8 mouse cellular contexts compared by ENCODE assay signal in genomic region chr9:20897736-20898510, GRCm38 (mm10). TPM values are rescaled to one million over a fixed set of nuclear protein-coding genes. Genes with fewer than 3 reads are reported as not detected.
DNase-seq lines count a peak whose midpoint lies in the region; ATAC-seq lines count a peak whose summit lies in the region.

No protein-coding gene starts in this region.

- peaks cover 38% of the 10 kb centered on the region for H3K36me3 ChIP-seq in lung, embryonic 15.5 days
- peaks cover 41% of the 10 kb centered on the region for H3K36me3 ChIP-seq in embryonic facial prominence, embryonic 15.5 days
- H3K36me3 ChIP-seq in limb, embryonic 11.5 days (ENCODE audit: control insufficient read depth, insufficient read depth, low read length): peaks cover 31% of the 10 kb centered on the region
- peaks cover 35% of the 10 kb centered on the region for H3K36me3 ChIP-seq in neural tube, embryonic 15.5 days

- 5% methylated on average over 30 of the region's 39 CpGs for WGBS in lung, embryonic 15.5 days
- 4% methylated on average over 36 of the region's 39 CpGs for WGBS in embryonic facial prominence, embryonic 15.5 days
- 5% methylated on average over 36 of the region's 39 CpGs for WGBS in limb, embryonic 11.5 days
- 5% methylated on average over 37 of the region's 39 CpGs for WGBS in neural tube, embryonic 15.5 days

- H3K4me3 ChIP-seq in lung, embryonic 15.5 days: peak overlapping the region; percentile 99
- peak overlapping the region; percentile 96 for H3K4me3 ChIP-seq in embryonic facial prominence, embryonic 15.5 days (replicated peaks)
- peak overlapping the region; percentile 99 for H3K4me3 ChIP-seq in limb, embryonic 11.5 days (ENCODE audit: low read depth, low read length)
- H3K4me3 ChIP-seq in neural tube, embryonic 15.5 days (replicated peaks): peak overlapping the region; percentile 98

- peak overlapping the region; percentile 71 for H3K27ac ChIP-seq in lung, embryonic 15.5 days
- peak overlapping the region; percentile 71 for H3K27ac ChIP-seq in embryonic facial prominence, embryonic 15.5 days (replicated peaks)
- no peak overlapping the region for H3K27ac ChIP-seq in limb, embryonic 11.5 days (replicated peaks; ENCODE audit: low read depth, low read length)
- peak overlapping the region; percentile 67 for H3K27ac ChIP-seq in neural tube, embryonic 15.5 days (replicated peaks)

- H3K9ac ChIP-seq in lung, embryonic 15.5 days: peak overlapping the region; percentile 99
- peak overlapping the region; percentile 98 for H3K9ac ChIP-seq in embryonic facial prominence, embryonic 15.5 days
- peak overlapping the region; percentile 86 for H3K9ac ChIP-seq in limb, embryonic 11.5 days (ENCODE audit: low read length)
- H3K9ac ChIP-seq in neural tube, embryonic 15.5 days (replicated peaks): peak overlapping the region; percentile 91

- no peak for DNase-seq in lung, postnatal 14 days
- DNase-seq in limb, embryonic 11.5 days (ENCODE audit: low spot score): no peak
- no peak for DNase-seq in layer of hippocampus, adult 18-20 months (ENCODE audit: low spot score in 2 of 2)
- no peak for DNase-seq in layer of hippocampus, adult 8-10 months (ENCODE audit: low spot score in 2 of 2)
- no peak for DNase-seq in right cerebral cortex, postnatal 25 days

- H3K4me1 ChIP-seq in lung, embryonic 15.5 days: peaks cover 23% of the 10 kb centered on the region
- peaks cover 31% of the 10 kb centered on the region for H3K4me1 ChIP-seq in embryonic facial prominence, embryonic 15.5 days
- H3K4me1 ChIP-seq in limb, embryonic 11.5 days (ENCODE audit: control insufficient read depth, insufficient read depth, low read length): peaks cover 8% of the 10 kb centered on the region
- peaks cover 19% of the 10 kb centered on the region for H3K4me1 ChIP-seq in neural tube, embryonic 15.5 days

- ATAC-seq in lung, embryonic 15.5 days (ENCODE audit: borderline replicate concordance, extremely low read depth, low FRiP score, low TSS enrichment): peak; percentile 19
- peak; percentile 51 for ATAC-seq in embryonic facial prominence, embryonic 15.5 days (ENCODE audit: insufficient number of reproducible peaks, low FRiP score, low TSS enrichment, low read depth)
- peak; percentile 42 for ATAC-seq in limb, embryonic 11.5 days (ENCODE audit: insufficient number of reproducible peaks, low FRiP score, low TSS enrichment, low read depth)
- ATAC-seq in neural tube, embryonic 15.5 days (ENCODE audit: low FRiP score): peak; percentile 61

- H3K9me3 ChIP-seq in lung, embryonic 15.5 days: no peaks in the 10 kb centered on the region
- H3K9me3 ChIP-seq in embryonic facial prominence, embryonic 15.5 days (replicated peaks): no peaks in the 10 kb centered on the region
- no peaks in the 10 kb centered on the region for H3K9me3 ChIP-seq in limb, embryonic 11.5 days (ENCODE audit: control insufficient read depth, low read length)
- no peaks in the 10 kb centered on the region for H3K9me3 ChIP-seq in neural tube, embryonic 15.5 days (replicated peaks)

- no peaks in the 10 kb centered on the region for H3K27me3 ChIP-seq in lung, embryonic 15.5 days
- no peaks in the 10 kb centered on the region for H3K27me3 ChIP-seq in embryonic facial prominence, embryonic 15.5 days
- H3K27me3 ChIP-seq in limb, embryonic 11.5 days (ENCODE audit: control insufficient read depth, insufficient read depth, low read length): no peaks in the 10 kb centered on the region
- no peaks in the 10 kb centered on the region for H3K27me3 ChIP-seq in neural tube, embryonic 15.5 days (replicated peaks)

- H3K4me2 ChIP-seq in lung, embryonic 15.5 days: peak overlapping the region; percentile 90
- H3K4me2 ChIP-seq in embryonic facial prominence, embryonic 15.5 days (replicated peaks): peak overlapping the region; percentile 91
- H3K4me2 ChIP-seq in limb, embryonic 11.5 days (ENCODE audit: low read depth, severe bottlenecking): peak overlapping the region; percentile 96
- H3K4me2 ChIP-seq in neural tube, embryonic 15.5 days: peak overlapping the region; percentile 98

RNA-seq across cellular contexts. Expression of gene Eif3g, which starts 0.5 kb away (rescaled TPM):
- 281 and 294 TPM in 2 replicates for polyA plus RNA-seq in lung, embryonic 15.5 days (2015; fragmentation: Nextera tagmentation; extraction: Ambion mirVana)
- polyA plus RNA-seq in embryonic facial prominence, embryonic 15.5 days (2015; fragmentation: Nextera tagmentation; extraction: Ambion mirVana): 305 and 312 TPM in 2 replicates
- polyA plus RNA-seq in limb, embryonic 11.5 days (2014; fragmentation: Nextera tagmentation; extraction: Ambion mirVana): 377 and 383 TPM in 2 replicates
- polyA plus RNA-seq in neural tube, embryonic 15.5 days (2015; fragmentation: Nextera tagmentation; extraction: Ambion mirVana): 260 and 274 TPM in 2 replicates
- 100 to 1,000 TPM; 124 to 132 TPM for total RNA-seq in layer of hippocampus, adult 18-20 months (2021)
- total RNA-seq in layer of hippocampus, adult 8-10 months (2022): 100 to 1,000 TPM; 118 to 139 (median 131) TPM

RNA-seq across cellular contexts. Expression of gene Ppan, which starts 9.9 kb away (rescaled TPM):
- polyA plus RNA-seq in lung, embryonic 15.5 days (2015; fragmentation: Nextera tagmentation; extraction: Ambion mirVana): 67.3 and 71.3 TPM in 2 replicates
- 83.2 and 89.9 TPM in 2 replicates for polyA plus RNA-seq in embryonic facial prominence, embryonic 15.5 days (2015; fragmentation: Nextera tagmentation; extraction: Ambion mirVana)
- 83.9 and 87.3 TPM in 2 replicates for polyA plus RNA-seq in limb, embryonic 11.5 days (2014; fragmentation: Nextera tagmentation; extraction: Ambion mirVana)
- 49.7 and 57.3 TPM in 2 replicates for polyA plus RNA-seq in neural tube, embryonic 15.5 days (2015; fragmentation: Nextera tagmentation; extraction: Ambion mirVana)
- total RNA-seq in layer of hippocampus, adult 18-20 months (2021): 10 to 100 TPM; 24.1 to 25.3 TPM
- 10 to 100 TPM; 21.8 to 28.1 (median 24.6) TPM for total RNA-seq in layer of hippocampus, adult 8-10 months (2022)

RNA-seq across cellular contexts. Expression of gene Angptl6, which starts 18.4 kb away (rescaled TPM):
- 2.8 and 3.4 TPM in 2 replicates for polyA plus RNA-seq in lung, embryonic 15.5 days (2015; fragmentation: Nextera tagmentation; extraction: Ambion mirVana)
- 5.0 and 5.4 TPM in 2 replicates for polyA plus RNA-seq in embryonic facial prominence, embryonic 15.5 days (2015; fragmentation: Nextera tagmentation; extraction: Ambion mirVana)
- polyA plus RNA-seq in limb, embryonic 11.5 days (2014; fragmentation: Nextera tagmentation; extraction: Ambion mirVana): 2.6 TPM in 2 replicates
- polyA plus RNA-seq in neural tube, embryonic 15.5 days (2015; fragmentation: Nextera tagmentation; extraction: Ambion mirVana): 11.8 and 13.8 TPM in 2 replicates
- 10 to 100 TPM in 1 of 2 experiments, 1 to 10 TPM in 1; 9.9 to 10.6 TPM for total RNA-seq in layer of hippocampus, adult 18-20 months (2021)
- 1 to 10 TPM; 6.8 to 8.9 (median 8.5) TPM for total RNA-seq in layer of hippocampus, adult 8-10 months (2022)

RNA-seq across cellular contexts. Expression of gene A230050P20Rik, which starts 29.5 kb away (rescaled TPM):
- 15.7 and 18.6 TPM in 2 replicates for polyA plus RNA-seq in lung, embryonic 15.5 days (2015; fragmentation: Nextera tagmentation; extraction: Ambion mirVana)
- polyA plus RNA-seq in embryonic facial prominence, embryonic 15.5 days (2015; fragmentation: Nextera tagmentation; extraction: Ambion mirVana): 16.5 and 18.4 TPM in 2 replicates
- 1.2 and 1.4 TPM in 2 replicates for polyA plus RNA-seq in limb, embryonic 11.5 days (2014; fragmentation: Nextera tagmentation; extraction: Ambion mirVana)
- polyA plus RNA-seq in neural tube, embryonic 15.5 days (2015; fragmentation: Nextera tagmentation; extraction: Ambion mirVana): 17.0 and 23.2 TPM in 2 replicates
- 10 to 100 TPM; 66.8 to 70.4 TPM for total RNA-seq in layer of hippocampus, adult 18-20 months (2021)
- total RNA-seq in layer of hippocampus, adult 8-10 months (2022): 10 to 100 TPM; 83.6 to 95.7 (median 90.0) TPM
